Mouse (Mus musculus): Measurements from ENCODE around the gene Ubqln3. TPM values are rescaled to one million over a fixed set of nuclear protein-coding genes. Genes with fewer than 3 reads are reported as not detected.

The Ubqln3 gene
- not detected for polyA plus RNA-seq (2015; fragmentation: Illumina TruSeq; extraction: RNeasy Lipid Tissue Mini Kit (QIAGEN cat#74804); ENCODE audit: low read depth, low replicate concordance)

GRCm38 (mm10) chr7:104143179-104143578 is at the start of gene Ubqln3:
Gene Ubqln3, minus strand, starts transcription at chr7:104143279.

DNA sequence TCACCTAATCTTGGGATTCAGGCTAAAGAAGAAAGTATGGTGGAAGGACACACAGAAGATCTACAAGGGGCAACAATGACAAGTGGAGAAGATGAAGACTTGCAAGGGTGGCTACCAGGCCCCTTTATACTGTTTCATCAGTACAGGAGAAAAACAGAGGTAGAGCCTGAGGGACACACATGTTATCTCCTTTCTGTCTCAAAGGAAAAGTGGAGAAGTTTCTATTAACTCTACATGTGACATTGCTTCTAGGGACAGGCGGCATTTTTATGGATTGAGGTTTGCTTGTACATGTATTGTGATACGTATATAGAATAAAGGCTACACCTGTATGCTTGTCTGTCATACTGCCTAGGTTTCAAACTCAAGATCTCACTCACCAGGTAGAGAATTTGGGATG is 40.2 kb upstream of the Ubqln3 start, which contains the start of gene Olfr648:
Olfr648 (minus strand) TSS at position 101 of the 400 bp plus-strand sequence.

DNA sequence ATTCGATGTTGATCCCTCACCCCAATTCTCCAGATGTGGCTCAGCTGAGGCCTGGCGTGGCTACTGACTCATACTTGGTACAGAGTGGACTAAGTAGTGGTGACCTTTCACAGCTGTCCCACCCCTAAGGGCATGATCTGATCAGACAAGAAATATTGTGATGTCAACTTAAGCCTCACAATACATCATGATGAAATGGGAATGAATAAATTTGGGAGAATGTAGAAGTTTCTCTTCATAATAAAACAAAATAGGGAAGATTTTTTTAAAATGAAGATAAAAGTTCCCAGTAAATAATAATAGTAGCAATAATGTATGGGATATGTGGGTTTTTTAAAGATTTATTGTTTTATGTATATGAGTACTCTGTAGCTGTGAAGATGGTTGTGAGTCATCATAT is 7.4 kb upstream of the Ubqln3 start, which contains the start of gene Ubqlnl:
Ubqlnl (minus strand) TSS at position 101 of the 400 bp plus-strand sequence.

GRCm38 (mm10) chr7:104137305-104137704 is 5.8 kb downstream of the Ubqln3 start, which contains the start of gene Olfr643:
Gene Olfr643, minus strand, starts transcription at chr7:104137405.

DNA sequence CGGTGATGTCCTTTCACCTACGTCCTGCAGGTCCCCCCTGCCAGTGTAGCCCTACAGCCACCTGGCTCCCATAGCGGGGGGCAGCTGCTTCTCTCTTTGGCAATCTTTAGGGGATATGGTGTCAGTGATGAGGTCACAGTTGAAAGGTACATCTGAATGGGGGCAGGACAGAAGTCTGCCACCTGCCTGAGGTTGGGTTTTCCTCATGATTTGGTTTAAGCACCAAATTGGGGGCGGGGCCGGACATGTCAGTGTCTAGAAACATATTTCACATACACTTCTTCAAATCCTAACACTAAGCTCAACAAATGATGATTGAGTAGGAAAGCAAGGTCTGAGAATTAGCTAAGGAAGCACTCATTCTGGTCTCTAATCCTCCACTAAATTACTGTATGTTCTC is 13.4 kb downstream of the Ubqln3 start, which contains the start of gene Ubqln5:
Ubqln5 (minus strand) TSS at position 101 of the 400 bp plus-strand sequence.

DNA sequence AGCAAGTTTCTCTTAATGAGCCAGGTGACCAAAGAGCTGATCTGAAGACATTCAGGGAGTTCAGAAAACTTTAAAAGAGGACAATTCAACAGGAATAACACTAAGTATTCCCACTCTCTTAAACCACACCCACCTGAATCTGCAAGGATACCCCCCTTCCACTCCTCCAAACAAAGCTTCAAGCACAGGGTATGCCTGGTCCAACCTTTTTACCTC is 38.4 kb downstream of the Ubqln3 start, which contains the start of gene Olfr646:
Olfr646 (plus strand) TSS at position 117 of the 216 bp plus-strand sequence.

Other genes with a start within 250 kb of the Ubqln3 start
- gene Olfr64, start 248.8 kb downstream of the Ubqln3 start, polyA plus RNA-seq (2015; fragmentation: Illumina TruSeq; extraction: RNeasy Lipid Tissue Mini Kit (QIAGEN cat#74804); ENCODE audit: low read depth, low replicate concordance), result not detected
- gene Olfr65, start 239.8 kb downstream of the Ubqln3 start, polyA plus RNA-seq (2015; fragmentation: Illumina TruSeq; extraction: RNeasy Lipid Tissue Mini Kit (QIAGEN cat#74804); ENCODE audit: low read depth, low replicate concordance), result not detected
- gene Olfr631, start 214.5 kb downstream of the Ubqln3 start, polyA plus RNA-seq (2015; fragmentation: Illumina TruSeq; extraction: RNeasy Lipid Tissue Mini Kit (QIAGEN cat#74804); ENCODE audit: low read depth, low replicate concordance), result not detected
- gene Olfr632, start 208.9 kb downstream of the Ubqln3 start, polyA plus RNA-seq (2015; fragmentation: Illumina TruSeq; extraction: RNeasy Lipid Tissue Mini Kit (QIAGEN cat#74804); ENCODE audit: low read depth, low replicate concordance), result not detected
- gene Olfr633, start 198.8 kb downstream of the Ubqln3 start, polyA plus RNA-seq (2015; fragmentation: Illumina TruSeq; extraction: RNeasy Lipid Tissue Mini Kit (QIAGEN cat#74804); ENCODE audit: low read depth, low replicate concordance), result not detected
- gene Olfr635, start 172.1 kb downstream of the Ubqln3 start, polyA plus RNA-seq (2015; fragmentation: Illumina TruSeq; extraction: RNeasy Lipid Tissue Mini Kit (QIAGEN cat#74804); ENCODE audit: low read depth, low replicate concordance), result not detected
- not detected for gene Olfr638, start 144.5 kb downstream of the Ubqln3 start, polyA plus RNA-seq (2015; fragmentation: Illumina TruSeq; extraction: RNeasy Lipid Tissue Mini Kit (QIAGEN cat#74804); ENCODE audit: low read depth, low replicate concordance)
- not detected for gene Olfr639, start 126.0 kb downstream of the Ubqln3 start, polyA plus RNA-seq (2015; fragmentation: Illumina TruSeq; extraction: RNeasy Lipid Tissue Mini Kit (QIAGEN cat#74804); ENCODE audit: low read depth, low replicate concordance)
- not detected for gene Olfr640, start 117.7 kb downstream of the Ubqln3 start, polyA plus RNA-seq (2015; fragmentation: Illumina TruSeq; extraction: RNeasy Lipid Tissue Mini Kit (QIAGEN cat#74804); ENCODE audit: low read depth, low replicate concordance)
- not detected for gene Olfr641, start 107.8 kb downstream of the Ubqln3 start, polyA plus RNA-seq (2015; fragmentation: Illumina TruSeq; extraction: RNeasy Lipid Tissue Mini Kit (QIAGEN cat#74804); ENCODE audit: low read depth, low replicate concordance)
- gene Olfr642, start 90.6 kb downstream of the Ubqln3 start, polyA plus RNA-seq (2015; fragmentation: Illumina TruSeq; extraction: RNeasy Lipid Tissue Mini Kit (QIAGEN cat#74804); ENCODE audit: low read depth, low replicate concordance), result not detected
- not detected for gene 4930516K23Rik, start 81.8 kb downstream of the Ubqln3 start, polyA plus RNA-seq (2015; fragmentation: Illumina TruSeq; extraction: RNeasy Lipid Tissue Mini Kit (QIAGEN cat#74804); ENCODE audit: low read depth, low replicate concordance)
- not detected for gene Olfr644, start 71.4 kb downstream of the Ubqln3 start, polyA plus RNA-seq (2015; fragmentation: Illumina TruSeq; extraction: RNeasy Lipid Tissue Mini Kit (QIAGEN cat#74804); ENCODE audit: low read depth, low replicate concordance)
- gene Olfr645, start 57.8 kb downstream of the Ubqln3 start, polyA plus RNA-seq (2015; fragmentation: Illumina TruSeq; extraction: RNeasy Lipid Tissue Mini Kit (QIAGEN cat#74804); ENCODE audit: low read depth, low replicate concordance), result not detected
- gene Olfr646, start 38.4 kb downstream of the Ubqln3 start, polyA plus RNA-seq (2015; fragmentation: Illumina TruSeq; extraction: RNeasy Lipid Tissue Mini Kit (QIAGEN cat#74804); ENCODE audit: low read depth, low replicate concordance), result not detected
- not detected for gene Ubqln5, start 13.5 kb downstream of the Ubqln3 start, polyA plus RNA-seq (2015; fragmentation: Illumina TruSeq; extraction: RNeasy Lipid Tissue Mini Kit (QIAGEN cat#74804); ENCODE audit: low read depth, low replicate concordance)
- not detected for gene Olfr643, start 5.9 kb downstream of the Ubqln3 start, polyA plus RNA-seq (2015; fragmentation: Illumina TruSeq; extraction: RNeasy Lipid Tissue Mini Kit (QIAGEN cat#74804); ENCODE audit: low read depth, low replicate concordance)
- not detected for gene Ubqlnl, start 7.3 kb upstream of the Ubqln3 start, polyA plus RNA-seq (2015; fragmentation: Illumina TruSeq; extraction: RNeasy Lipid Tissue Mini Kit (QIAGEN cat#74804); ENCODE audit: low read depth, low replicate concordance)
- 0.36 TPM for gene Olfm5, start 21.6 kb upstream of the Ubqln3 start, polyA plus RNA-seq (2015; fragmentation: Illumina TruSeq; extraction: RNeasy Lipid Tissue Mini Kit (QIAGEN cat#74804); ENCODE audit: low read depth, low replicate concordance)
- gene Olfr648, start 40.1 kb upstream of the Ubqln3 start, polyA plus RNA-seq (2015; fragmentation: Illumina TruSeq; extraction: RNeasy Lipid Tissue Mini Kit (QIAGEN cat#74804); ENCODE audit: low read depth, low replicate concordance), result not detected
- gene Olfr649, start 52.7 kb upstream of the Ubqln3 start, polyA plus RNA-seq (2015; fragmentation: Illumina TruSeq; extraction: RNeasy Lipid Tissue Mini Kit (QIAGEN cat#74804); ENCODE audit: low read depth, low replicate concordance), result not detected
- gene Trim6, start 75.5 kb upstream of the Ubqln3 start, polyA plus RNA-seq (2015; fragmentation: Illumina TruSeq; extraction: RNeasy Lipid Tissue Mini Kit (QIAGEN cat#74804); ENCODE audit: low read depth, low replicate concordance), result 0.15 TPM
- 2.8 TPM for gene Trim34a, start 101.2 kb upstream of the Ubqln3 start, polyA plus RNA-seq (2015; fragmentation: Illumina TruSeq; extraction: RNeasy Lipid Tissue Mini Kit (QIAGEN cat#74804); ENCODE audit: low read depth, low replicate concordance)
- gene Trim5, start 144.8 kb upstream of the Ubqln3 start, polyA plus RNA-seq (2015; fragmentation: Illumina TruSeq; extraction: RNeasy Lipid Tissue Mini Kit (QIAGEN cat#74804); ENCODE audit: low read depth, low replicate concordance), result 0.40 TPM
- gene Trim12a, start 172.2 kb upstream of the Ubqln3 start, polyA plus RNA-seq (2015; fragmentation: Illumina TruSeq; extraction: RNeasy Lipid Tissue Mini Kit (QIAGEN cat#74804); ENCODE audit: low read depth, low replicate concordance), result 5.5 TPM
- gene Trim34b, start 186.2 kb upstream of the Ubqln3 start, polyA plus RNA-seq (2015; fragmentation: Illumina TruSeq; extraction: RNeasy Lipid Tissue Mini Kit (QIAGEN cat#74804); ENCODE audit: low read depth, low replicate concordance), result not detected
- gene Trim12c, start 210.1 kb upstream of the Ubqln3 start, polyA plus RNA-seq (2015; fragmentation: Illumina TruSeq; extraction: RNeasy Lipid Tissue Mini Kit (QIAGEN cat#74804); ENCODE audit: low read depth, low replicate concordance), result 2.2 TPM
- gene Trim30b, start 226.6 kb upstream of the Ubqln3 start, polyA plus RNA-seq (2015; fragmentation: Illumina TruSeq; extraction: RNeasy Lipid Tissue Mini Kit (QIAGEN cat#74804); ENCODE audit: low read depth, low replicate concordance), result not detected

All from brain, adult 10 weeks (tissue).